Mouse (Mus musculus): ENCODE results near the gene Plppr3. TPM values are rescaled to one million over a fixed set of nuclear protein-coding genes. Genes with fewer than 3 reads are reported as not detected.

Plppr3 gene
- total and polyA plus RNA-seq, 2 experiments from 2014 or later: 328 to 473 TPM

- Histone ChIP-seq H3K9me3 (ENCODE audit: low read length) (no peaks in the 10 kb centered on the region), H3K36me3 (ENCODE audit: insufficient read depth) (peaks cover 72% of the 10 kb centered on the region), H3K27me3 (ENCODE audit: insufficient read depth, low read length) (no peaks in the 10 kb centered on the region), H3K9ac (no peak overlapping the region), H3K4me3 (ENCODE audit: low read depth, low read length) (no peak overlapping the region), H3K27ac (ENCODE audit: low read depth, low read length) (no peak overlapping the region), H3K4me1 (ENCODE audit: insufficient read depth) (no peaks in the 10 kb centered on the region), H3K4me2 (ENCODE audit: low read depth) (no peak overlapping the region)
- 30% methylated on average over 15 of the region's 15 CpGs for WGBS
- DNase-seq: peak; percentile 91
- ATAC-seq: peak; percentile 74
- peak; percentile 98 for TF ChIP-seq CTCF (IDR thresholded peaks at IDR 0.05; ENCODE audit: low read depth)
These were observed 62.4 kb downstream of the Plppr3 start for GRCm38 (mm10) chr10:79811736-79812637.

Small RNAs within 50 kb of the gene (microRNA-seq; reads per million reads assigned to microRNA genes)
- 0 to 0.24 reads per million in 2 experiments for gene Mir6910

Other genes starting within 250 kb of the Plppr3 start
Only the 30 nearest of the 34 such genes appear.
- gene Madcam1, start 210.1 kb downstream of the Plppr3 start, total RNA-seq (2014; rRNA removed): 0.38 and 0.95 TPM in 2 replicates
- gene Madcam1, start 210.1 kb downstream of the Plppr3 start, polyA plus RNA-seq (2015; fragmentation: Nextera tagmentation; extraction: Ambion mirVana): 0.67 and 0.70 TPM in 2 replicates
- gene Tpgs1, start 205.3 kb downstream of the Plppr3 start, total RNA-seq (2014; rRNA removed): 64.2 and 91.5 TPM in 2 replicates
- 128 and 148 TPM in 2 replicates for gene Tpgs1, start 205.3 kb downstream of the Plppr3 start, polyA plus RNA-seq (2015; fragmentation: Nextera tagmentation; extraction: Ambion mirVana)
- 61.9 and 69.9 TPM in 2 replicates for gene Cdc34, start 192.4 kb downstream of the Plppr3 start, total RNA-seq (2014; rRNA removed)
- 67.9 and 76.5 TPM in 2 replicates for gene Cdc34, start 192.4 kb downstream of the Plppr3 start, polyA plus RNA-seq (2015; fragmentation: Nextera tagmentation; extraction: Ambion mirVana)
- gene Gzmm, start 185.6 kb downstream of the Plppr3 start, total RNA-seq (2014; rRNA removed): 2.5 and 3.3 TPM in 2 replicates
- gene Gzmm, start 185.6 kb downstream of the Plppr3 start, polyA plus RNA-seq (2015; fragmentation: Nextera tagmentation; extraction: Ambion mirVana): 1.1 and 1.3 TPM in 2 replicates
- gene Bsg, start 170.1 kb downstream of the Plppr3 start, total RNA-seq (2014; rRNA removed): 960 and 1,112 TPM in 2 replicates
- 1,015 and 1,046 TPM in 2 replicates for gene Bsg, start 170.1 kb downstream of the Plppr3 start, polyA plus RNA-seq (2015; fragmentation: Nextera tagmentation; extraction: Ambion mirVana)
- gene Hcn2, start 158.0 kb downstream of the Plppr3 start, total RNA-seq (2014; rRNA removed): 28.0 and 34.5 TPM in 2 replicates
- gene Hcn2, start 158.0 kb downstream of the Plppr3 start, polyA plus RNA-seq (2015; fragmentation: Nextera tagmentation; extraction: Ambion mirVana): 3.6 and 4.7 TPM in 2 replicates
- 27.8 and 34.9 TPM in 2 replicates for gene Polrmt, start 128.1 kb downstream of the Plppr3 start, total RNA-seq (2014; rRNA removed)
- gene Polrmt, start 128.1 kb downstream of the Plppr3 start, polyA plus RNA-seq (2015; fragmentation: Nextera tagmentation; extraction: Ambion mirVana): 27.3 and 30.2 TPM in 2 replicates
- gene Fgf22, start 119.6 kb downstream of the Plppr3 start, total RNA-seq (2014; rRNA removed): 0.62 and 1.0 TPM in 2 replicates
- gene Fgf22, start 119.6 kb downstream of the Plppr3 start, polyA plus RNA-seq (2015; fragmentation: Nextera tagmentation; extraction: Ambion mirVana): 0.99 and 1.7 TPM in 2 replicates
- 54.1 and 88.3 TPM in 2 replicates for gene Rnf126, start 107.7 kb downstream of the Plppr3 start, total RNA-seq (2014; rRNA removed)
- gene Rnf126, start 107.7 kb downstream of the Plppr3 start, polyA plus RNA-seq (2015; fragmentation: Nextera tagmentation; extraction: Ambion mirVana): 131 and 143 TPM in 2 replicates
- 2.1 and 4.5 TPM in 2 replicates for gene Fstl3, start 97.4 kb downstream of the Plppr3 start, total RNA-seq (2014; rRNA removed)
- gene Fstl3, start 97.4 kb downstream of the Plppr3 start, polyA plus RNA-seq (2015; fragmentation: Nextera tagmentation; extraction: Ambion mirVana): 1.7 and 2.8 TPM in 2 replicates
- 0.31 TPM in 1 of 2 replicates, not detected in the other for gene Prss57, start 83.7 kb downstream of the Plppr3 start, total RNA-seq (2014; rRNA removed)
- 0.35 and 0.67 TPM in 2 replicates for gene Prss57, start 83.7 kb downstream of the Plppr3 start, polyA plus RNA-seq (2015; fragmentation: Nextera tagmentation; extraction: Ambion mirVana)
- 154 and 178 TPM in 2 replicates for gene Palm, start 81.1 kb downstream of the Plppr3 start, total RNA-seq (2014; rRNA removed)
- 351 and 365 TPM in 2 replicates for gene Palm, start 81.1 kb downstream of the Plppr3 start, polyA plus RNA-seq (2015; fragmentation: Nextera tagmentation; extraction: Ambion mirVana)
- 0.24 and 0.77 TPM in 2 replicates for gene Misp, start 53.6 kb downstream of the Plppr3 start, total RNA-seq (2014; rRNA removed)
- gene Misp, start 53.6 kb downstream of the Plppr3 start, polyA plus RNA-seq (2015; fragmentation: Nextera tagmentation; extraction: Ambion mirVana): 0.09 and 0.41 TPM in 2 replicates
- 92.9 and 97.3 TPM in 2 replicates for gene Ptbp1, start 20.2 kb downstream of the Plppr3 start, total RNA-seq (2014; rRNA removed)
- gene Ptbp1, start 20.2 kb downstream of the Plppr3 start, polyA plus RNA-seq (2015; fragmentation: Nextera tagmentation; extraction: Ambion mirVana): 53.7 and 55.7 TPM in 2 replicates
- gene Prtn3, start 158 bp downstream of the Plppr3 start, total RNA-seq (2014; rRNA removed): 4.9 and 7.8 TPM in 2 replicates
- gene Prtn3, start 158 bp downstream of the Plppr3 start, polyA plus RNA-seq (2015; fragmentation: Nextera tagmentation; extraction: Ambion mirVana): 14.9 and 15.4 TPM in 2 replicates
- gene Elane, start 11.6 kb upstream of the Plppr3 start, total RNA-seq (2014; rRNA removed): not detected in 2 replicates
- 0.15 TPM in 1 of 2 replicates, not detected in the other for gene Elane, start 11.6 kb upstream of the Plppr3 start, polyA plus RNA-seq (2015; fragmentation: Nextera tagmentation; extraction: Ambion mirVana)
- gene Cfd, start 16.2 kb upstream of the Plppr3 start, total RNA-seq (2014; rRNA removed): not detected in 2 replicates
- gene Cfd, start 16.2 kb upstream of the Plppr3 start, polyA plus RNA-seq (2015; fragmentation: Nextera tagmentation; extraction: Ambion mirVana): not detected in 2 replicates
- gene Med16, start 34.3 kb upstream of the Plppr3 start, total RNA-seq (2014; rRNA removed): 47.0 and 60.9 TPM in 2 replicates
- 46.1 and 56.0 TPM in 2 replicates for gene Med16, start 34.3 kb upstream of the Plppr3 start, polyA plus RNA-seq (2015; fragmentation: Nextera tagmentation; extraction: Ambion mirVana)
- gene Gm26602, start 36.2 kb upstream of the Plppr3 start, total RNA-seq (2014; rRNA removed): not detected in 2 replicates
- gene Gm26602, start 36.2 kb upstream of the Plppr3 start, polyA plus RNA-seq (2015; fragmentation: Nextera tagmentation; extraction: Ambion mirVana): 34.4 and 39.2 TPM in 2 replicates
- 4.2 and 5.4 TPM in 2 replicates for gene Kiss1r, start 42.3 kb upstream of the Plppr3 start, total RNA-seq (2014; rRNA removed)
- 3.4 and 3.6 TPM in 2 replicates for gene Kiss1r, start 42.3 kb upstream of the Plppr3 start, polyA plus RNA-seq (2015; fragmentation: Nextera tagmentation; extraction: Ambion mirVana)
- gene R3hdm4, start 46.6 kb upstream of the Plppr3 start, total RNA-seq (2014; rRNA removed): 117 and 129 TPM in 2 replicates
- 282 and 333 TPM in 2 replicates for gene R3hdm4, start 46.6 kb upstream of the Plppr3 start, polyA plus RNA-seq (2015; fragmentation: Nextera tagmentation; extraction: Ambion mirVana)
- gene Arid3a, start 52.4 kb upstream of the Plppr3 start, total RNA-seq (2014; rRNA removed): 7.1 and 7.9 TPM in 2 replicates
- 1.0 and 2.1 TPM in 2 replicates for gene Arid3a, start 52.4 kb upstream of the Plppr3 start, polyA plus RNA-seq (2015; fragmentation: Nextera tagmentation; extraction: Ambion mirVana)
- gene Wdr18, start 85.5 kb upstream of the Plppr3 start, total RNA-seq (2014; rRNA removed): 58.2 and 84.6 TPM in 2 replicates
- 91.9 and 107 TPM in 2 replicates for gene Wdr18, start 85.5 kb upstream of the Plppr3 start, polyA plus RNA-seq (2015; fragmentation: Nextera tagmentation; extraction: Ambion mirVana)
- 0.14 and 0.15 TPM in 2 replicates for gene Grin3b, start 96.1 kb upstream of the Plppr3 start, total RNA-seq (2014; rRNA removed)
- 0.09 and 0.18 TPM in 2 replicates for gene Grin3b, start 96.1 kb upstream of the Plppr3 start, polyA plus RNA-seq (2015; fragmentation: Nextera tagmentation; extraction: Ambion mirVana)
- gene Tmem259, start 109.7 kb upstream of the Plppr3 start, total RNA-seq (2014; rRNA removed): 109 and 129 TPM in 2 replicates
- gene Tmem259, start 109.7 kb upstream of the Plppr3 start, polyA plus RNA-seq (2015; fragmentation: Nextera tagmentation; extraction: Ambion mirVana): 25.6 and 26.5 TPM in 2 replicates
- 19.5 and 28.2 TPM in 2 replicates for gene Cnn2, start 114.0 kb upstream of the Plppr3 start, total RNA-seq (2014; rRNA removed)
- gene Cnn2, start 114.0 kb upstream of the Plppr3 start, polyA plus RNA-seq (2015; fragmentation: Nextera tagmentation; extraction: Ambion mirVana): 15.7 and 17.0 TPM in 2 replicates
- gene Abca7, start 121.9 kb upstream of the Plppr3 start, total RNA-seq (2014; rRNA removed): 6.1 and 6.2 TPM in 2 replicates
- 1.1 TPM in 2 replicates for gene Abca7, start 121.9 kb upstream of the Plppr3 start, polyA plus RNA-seq (2015; fragmentation: Nextera tagmentation; extraction: Ambion mirVana)
- gene Arhgap45, start 142.0 kb upstream of the Plppr3 start, total RNA-seq (2014; rRNA removed): 2.3 and 2.4 TPM in 2 replicates
- gene Arhgap45, start 142.0 kb upstream of the Plppr3 start, polyA plus RNA-seq (2015; fragmentation: Nextera tagmentation; extraction: Ambion mirVana): 1.2 and 1.7 TPM in 2 replicates
- 104 and 129 TPM in 2 replicates for gene Polr2e, start 165.2 kb upstream of the Plppr3 start, total RNA-seq (2014; rRNA removed)
- gene Polr2e, start 165.2 kb upstream of the Plppr3 start, polyA plus RNA-seq (2015; fragmentation: Nextera tagmentation; extraction: Ambion mirVana): 168 and 184 TPM in 2 replicates
- gene Gpx4, start 172.5 kb upstream of the Plppr3 start, total RNA-seq (2014; rRNA removed): 401 and 478 TPM in 2 replicates
- 644 and 800 TPM in 2 replicates for gene Gpx4, start 172.5 kb upstream of the Plppr3 start, polyA plus RNA-seq (2015; fragmentation: Nextera tagmentation; extraction: Ambion mirVana)

Measured in forebrain, postnatal 0 days (tissue).